Mouse (Mus musculus): Measurements from ENCODE around the gene Shisa2. TPM values are rescaled to one million over a fixed set of nuclear protein-coding genes. Genes with fewer than 3 reads are reported as not detected.

Shisa2 gene
- polyA plus RNA-seq, 1 experiment from 2014 or later: 9.6 TPM

DNA sequence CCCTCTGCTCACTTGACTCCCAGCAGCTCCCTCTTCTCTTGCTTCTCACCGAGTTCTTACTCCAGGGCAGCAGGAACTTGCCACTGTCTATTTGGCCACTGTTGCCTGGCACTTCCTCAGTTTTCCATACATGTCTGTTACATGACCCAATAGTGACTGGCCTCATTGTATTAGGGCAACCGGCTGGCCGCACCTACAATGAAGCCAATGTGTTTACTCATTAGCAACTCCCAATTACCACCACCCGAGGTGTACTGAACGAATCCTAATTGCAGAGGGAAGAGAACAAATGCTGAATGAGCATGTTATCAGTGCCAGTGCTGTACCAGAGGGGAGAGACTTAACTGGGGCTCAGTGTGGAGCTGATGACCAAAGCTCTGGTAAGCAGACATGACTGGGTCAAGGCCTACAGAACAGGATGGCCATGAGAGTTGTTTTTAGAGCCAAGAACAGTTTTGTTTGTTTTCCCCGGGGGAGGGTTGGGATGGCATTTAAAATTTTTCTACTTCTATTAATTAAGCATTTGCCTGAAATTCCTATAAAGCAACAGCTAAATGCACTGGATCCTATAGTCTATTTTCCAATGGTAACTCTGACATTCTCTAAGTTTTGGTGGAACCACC, 47.9 kb downstream of the Shisa2 start:
- Histone ChIP-seq H3K27ac (no peak overlapping the region), H3K9me3 (no peaks in the 10 kb centered on the region), H3K27me3 (replicated peaks) (no peaks in the 10 kb centered on the region), H3K4me2 (no peak overlapping the region), H3K4me3 (replicated peaks) (no peak overlapping the region), H3K9ac (no peak overlapping the region), H3K4me1 (peaks cover 9% of the 10 kb centered on the region), H3K36me3 (no peaks in the 10 kb centered on the region)
- ATAC-seq (ENCODE audit: insufficient read depth, low FRiP score, low read depth): no peak
- WGBS: 81% methylated on average over 6 of the region's 6 CpGs

DNA sequence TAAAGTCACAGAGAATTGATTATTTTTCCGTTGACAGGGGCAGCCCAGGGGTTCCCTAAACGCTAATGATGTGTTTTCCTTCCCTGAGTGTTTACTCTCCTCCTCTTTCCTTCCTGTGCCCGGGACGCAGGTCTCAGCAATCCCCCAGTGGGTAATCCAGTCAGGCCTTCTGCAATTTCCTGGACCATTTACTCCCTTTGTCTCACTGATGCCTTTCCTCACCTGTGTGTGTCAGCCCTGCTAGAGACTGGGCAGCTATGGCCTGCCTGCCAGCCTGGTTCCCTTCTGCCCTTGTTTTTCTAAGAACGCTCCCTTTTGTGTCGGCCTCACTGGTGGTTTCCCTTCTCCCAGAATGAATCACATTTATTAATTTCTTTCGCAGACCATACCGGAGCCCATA, 49.4 kb downstream of the Shisa2 start:
- Histone ChIP-seq H3K4me1 (peaks cover 9% of the 10 kb centered on the region), H3K27me3 (replicated peaks) (no peaks in the 10 kb centered on the region), H3K27ac (no peak overlapping the region), H3K4me3 (replicated peaks) (no peak overlapping the region), H3K9ac (no peak overlapping the region), H3K9me3 (no peaks in the 10 kb centered on the region), H3K4me2 (no peak overlapping the region), H3K36me3 (no peaks in the 10 kb centered on the region)
- no peak; the same call in 1 of the 2 replicates for ATAC-seq (ENCODE audit: insufficient read depth, low FRiP score, low read depth)
- WGBS: 19% methylated on average over 8 of the region's 8 CpGs

GRCm38 (mm10) chr14:59675330-59675729, 50.2 kb downstream of the Shisa2 start:
- H3K4me3 ChIP-seq (replicated peaks): no peak overlapping the region
- no peaks in the 10 kb centered on the region for H3K36me3 ChIP-seq
- H3K9me3 ChIP-seq: no peaks in the 10 kb centered on the region
- no peak overlapping the region for H3K27ac ChIP-seq
- ATAC-seq (ENCODE audit: insufficient read depth, low FRiP score, low read depth): no peak
- H3K9ac ChIP-seq: no peak overlapping the region
- no peaks in the 10 kb centered on the region for H3K27me3 ChIP-seq (replicated peaks)
- H3K4me2 ChIP-seq: no peak overlapping the region
- H3K4me1 ChIP-seq: peaks cover 9% of the 10 kb centered on the region
- WGBS: 61% methylated on average over 4 of the region's 4 CpGs

DNA sequence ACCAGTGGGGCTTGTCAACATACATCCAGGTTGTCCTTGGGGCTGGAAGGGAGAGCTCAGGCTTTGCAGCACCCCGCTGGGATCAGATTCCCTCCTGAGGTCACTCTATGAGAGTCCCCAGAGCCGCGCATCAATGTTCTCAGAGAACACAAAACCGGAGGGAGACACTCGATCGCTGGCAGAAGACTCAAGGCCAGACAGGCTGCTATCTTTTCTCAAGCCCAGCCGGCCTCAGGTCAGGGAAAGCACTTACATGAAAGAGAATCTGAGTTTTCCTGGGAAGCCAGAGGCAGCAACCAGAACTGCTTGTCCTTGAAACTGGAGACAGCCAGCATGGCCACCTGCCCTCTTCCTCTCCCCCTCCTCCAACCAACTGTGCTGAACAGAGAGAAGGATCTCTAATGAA, 52.5 kb downstream of the Shisa2 start:
- 66% methylated on average over 7 of the region's 7 CpGs for WGBS
- ATAC-seq (ENCODE audit: insufficient read depth, low FRiP score, low read depth): no peak
- H3K9me3 ChIP-seq: no peaks in the 10 kb centered on the region
- no peak overlapping the region for H3K9ac ChIP-seq
- no peaks in the 10 kb centered on the region for H3K36me3 ChIP-seq
- no peak overlapping the region for H3K4me2 ChIP-seq
- no peak overlapping the region for H3K27ac ChIP-seq
- H3K4me3 ChIP-seq (replicated peaks): no peak overlapping the region
- peaks cover 9% of the 10 kb centered on the region for H3K4me1 ChIP-seq
- H3K27me3 ChIP-seq (replicated peaks): no peaks in the 10 kb centered on the region

Other genes starting within 250 kb of the Shisa2 start
- gene Phf11c, start 229.9 kb upstream of the Shisa2 start, polyA plus RNA-seq (2015; fragmentation: Nextera tagmentation; extraction: Ambion mirVana): 0.45 and 0.55 TPM in 2 replicates
- 9.2 and 10.3 TPM in 2 replicates for gene Setdb2, start 184.4 kb upstream of the Shisa2 start, polyA plus RNA-seq (2015; fragmentation: Nextera tagmentation; extraction: Ambion mirVana)
- gene Cab39l, start 184.3 kb upstream of the Shisa2 start, polyA plus RNA-seq (2015; fragmentation: Nextera tagmentation; extraction: Ambion mirVana): 36.2 and 41.0 TPM in 2 replicates
- 31.6 and 34.1 TPM in 2 replicates for gene Cdadc1, start 27.3 kb upstream of the Shisa2 start, polyA plus RNA-seq (2015; fragmentation: Nextera tagmentation; extraction: Ambion mirVana)